ENCODE assay signal across 14 mouse cellular contexts in genomic region chr2:29917621-29918020, GRCm38 (mm10). TPM values are rescaled to one million over a fixed set of nuclear protein-coding genes. Genes with fewer than 3 reads are reported as not detected.
DNase-seq lines count a peak whose midpoint lies in the region; ATAC-seq and TF ChIP-seq lines count a peak whose summit lies in the region.
"Had no signal": no experiment of that assay in that cellular context is flagged by ENCODE, and none has a peak within 500 bp of the region (broad histone marks: within the 10 kb centered on the region; RNA-seq: fewer than 3 reads in every experiment).

No protein-coding gene starts in this region.

- H3K9me3 ChIP-seq in stomach, embryonic 14.5 days (ENCODE audit: control insufficient read depth, low read depth, low read length), result no peaks in the 10 kb centered on the region
- H3K9me3 ChIP-seq in stomach, postnatal 0 days (ENCODE audit: control insufficient read depth, low read length), result no peaks in the 10 kb centered on the region
- no peaks in the 10 kb centered on the region for H3K9me3 ChIP-seq in liver, embryonic 15.5 days (replicated peaks)
- H3K9me3 ChIP-seq in hindbrain, embryonic 11.5 days (ENCODE audit: control insufficient read depth, low read length), result no peaks in the 10 kb centered on the region
- H3K9me3 ChIP-seq in hindbrain, embryonic 10.5 days, result no peaks in the 10 kb centered on the region
- H3K9me3 ChIP-seq: megakaryocyte, embryonic 14.5 days; neural tube, embryonic 15.5 days had no signal

- no peak overlapping the region for H3K9ac ChIP-seq in stomach, embryonic 14.5 days (replicated peaks; ENCODE audit: low read depth, low read length)
- H3K9ac ChIP-seq in stomach, postnatal 0 days (ENCODE audit: low read length), result no peak overlapping the region
- no peak overlapping the region for H3K9ac ChIP-seq in liver, embryonic 15.5 days
- H3K9ac ChIP-seq in hindbrain, embryonic 11.5 days (ENCODE audit: low read depth, low read length), result no peak overlapping the region
- H3K9ac ChIP-seq: neural tube, embryonic 15.5 days had no signal

- no peaks in the 10 kb centered on the region for H3K4me1 ChIP-seq in stomach, embryonic 14.5 days (ENCODE audit: control insufficient read depth, insufficient read depth, low read length)
- no peaks in the 10 kb centered on the region for H3K4me1 ChIP-seq in stomach, postnatal 0 days (replicated peaks; ENCODE audit: control insufficient read depth, insufficient read depth)
- peaks cover 36% of the 10 kb centered on the region for H3K4me1 ChIP-seq in liver, embryonic 15.5 days (replicated peaks)
- no peaks in the 10 kb centered on the region for H3K4me1 ChIP-seq in hindbrain, embryonic 11.5 days (replicated peaks; ENCODE audit: control insufficient read depth, insufficient read depth, low read length)
- no peaks in the 10 kb centered on the region for H3K4me1 ChIP-seq in hindbrain, embryonic 10.5 days (replicated peaks)

- no peak for TF ChIP-seq CTCF in stomach, postnatal 0 days (IDR thresholded peaks at IDR 0.05; ENCODE audit: low read depth)

- H3K4me2 ChIP-seq in stomach, embryonic 14.5 days (replicated peaks; ENCODE audit: low read depth, low read length), result no peak overlapping the region
- no peak overlapping the region for H3K4me2 ChIP-seq in stomach, postnatal 0 days (replicated peaks; ENCODE audit: low read depth)
- peak overlapping the region; percentile 54 for H3K4me2 ChIP-seq in liver, embryonic 15.5 days
- H3K4me2 ChIP-seq in hindbrain, embryonic 11.5 days (replicated peaks; ENCODE audit: low read depth, low read length), result no peak overlapping the region
- H3K4me2 ChIP-seq: neural tube, embryonic 15.5 days had no signal

- 88% methylated on average over 11 of the region's 11 CpGs for WGBS in stomach, embryonic 14.5 days
- 89% methylated on average over 11 of the region's 11 CpGs for WGBS in stomach, postnatal 0 days
- 54% methylated on average over 11 of the region's 11 CpGs for WGBS in liver, embryonic 15.5 days (ENCODE audit: insufficient replicate concordance)
- 93% methylated on average over 11 of the region's 11 CpGs for WGBS in hindbrain, embryonic 11.5 days
- 92% methylated on average over 11 of the region's 11 CpGs for WGBS in hindbrain, embryonic 10.5 days

- no peak overlapping the region for H3K27ac ChIP-seq in stomach, embryonic 14.5 days (ENCODE audit: low read length)
- no peak overlapping the region for H3K27ac ChIP-seq in stomach, postnatal 0 days (replicated peaks)
- peak overlapping the region; percentile 85 for H3K27ac ChIP-seq in liver, embryonic 15.5 days (replicated peaks)
- H3K27ac ChIP-seq in hindbrain, embryonic 11.5 days (ENCODE audit: low read depth, low read length), result no peak overlapping the region
- H3K27ac ChIP-seq in hindbrain, embryonic 10.5 days, result no peak overlapping the region
- H3K27ac ChIP-seq: neural tube, embryonic 15.5 days had no signal

- DNase-seq in stomach, postnatal 0 days (ENCODE audit: low spot score), result no peak
- DNase-seq in c-Kit-positive CD71-positive TER-119-negative erythroid progenitor cells, embryonic 14.5 days (ENCODE audit: low read depth), result peak; percentile 33
- peak; percentile 73 for DNase-seq in testis, postnatal 14 days (ENCODE audit: low spot score)
- no peak for DNase-seq in hindbrain, embryonic 11.5 days (ENCODE audit: low spot score)
- DNase-seq in hindbrain, embryonic 10.5 days (ENCODE audit: low spot score), result no peak
- DNase-seq: cerebellum, postnatal 25 days; heart, postnatal 14 days; kidney, postnatal 14 days; layer of hippocampus, postnatal 36 days had no signal

- no peak for TF ChIP-seq EP300 in stomach, postnatal 0 days (optimal IDR thresholded peaks at IDR 0.05)

- ATAC-seq in stomach, embryonic 14.5 days (ENCODE audit: insufficient number of reproducible peaks, insufficient read depth, low FRiP score, low read depth), result peak; percentile 42; the same call in 1 of the 2 replicates
- ATAC-seq in stomach, postnatal 0 days (ENCODE audit: low FRiP score, low TSS enrichment), result no peak
- peak; percentile 97 for ATAC-seq in liver, embryonic 15.5 days (ENCODE audit: insufficient read depth)
- ATAC-seq in CD4-positive, CD25-positive, alpha-beta regulatory T cell, adult 4 months, result no peak
- ATAC-seq in hindbrain, embryonic 11.5 days (ENCODE audit: low FRiP score), result no peak

- H3K27me3 ChIP-seq in stomach, embryonic 14.5 days (ENCODE audit: control insufficient read depth, insufficient read depth, low read length), result no peaks in the 10 kb centered on the region
- H3K27me3 ChIP-seq in stomach, postnatal 0 days (ENCODE audit: control insufficient read depth, insufficient read depth, low read length), result no peaks in the 10 kb centered on the region
- no peaks in the 10 kb centered on the region for H3K27me3 ChIP-seq in liver, embryonic 15.5 days
- no peaks in the 10 kb centered on the region for H3K27me3 ChIP-seq in hindbrain, embryonic 11.5 days (ENCODE audit: control insufficient read depth, insufficient read depth, low read length)
- no peaks in the 10 kb centered on the region for H3K27me3 ChIP-seq in hindbrain, embryonic 10.5 days (ENCODE audit: insufficient read depth, poor library complexity, severe bottlenecking)
- H3K27me3 ChIP-seq: megakaryocyte, embryonic 14.5 days; neural tube, embryonic 15.5 days had no signal

- no peak overlapping the region for H3K4me3 ChIP-seq in stomach, embryonic 14.5 days (ENCODE audit: low read depth, low read length)
- no peak overlapping the region for H3K4me3 ChIP-seq in stomach, postnatal 0 days (ENCODE audit: low read depth, low read length)
- peak overlapping the region; percentile 13; the same call in 1 of the 2 replicates for H3K4me3 ChIP-seq in liver, embryonic 15.5 days (replicated peaks)
- no peak overlapping the region for H3K4me3 ChIP-seq in hindbrain, embryonic 11.5 days (ENCODE audit: low read depth, low read length)
- H3K4me3 ChIP-seq in hindbrain, embryonic 10.5 days, result no peak overlapping the region
- H3K4me3 ChIP-seq: megakaryocyte, embryonic 14.5 days; neural tube, embryonic 15.5 days had no signal

- peaks cover 70% of the 10 kb centered on the region for H3K36me3 ChIP-seq in stomach, embryonic 14.5 days (ENCODE audit: control insufficient read depth, insufficient read depth, low read length)
- H3K36me3 ChIP-seq in stomach, postnatal 0 days (ENCODE audit: control insufficient read depth, insufficient read depth, low read length), result peaks cover 44% of the 10 kb centered on the region
- H3K36me3 ChIP-seq in liver, embryonic 15.5 days (replicated peaks), result peaks cover 89% of the 10 kb centered on the region
- peaks cover 16% of the 10 kb centered on the region for H3K36me3 ChIP-seq in hindbrain, embryonic 11.5 days (ENCODE audit: control insufficient read depth, insufficient read depth, low read length)
- H3K36me3 ChIP-seq in hindbrain, embryonic 10.5 days, result peaks cover 96% of the 10 kb centered on the region

RNA-seq across cellular contexts. Expression of gene Gle1, which starts 17.6 kb away (rescaled TPM):
- polyA plus RNA-seq in stomach, embryonic 14.5 days (2014; fragmentation: Nextera tagmentation; extraction: Ambion mirVana), result 57.7 and 59.4 TPM in 2 replicates
- 22.7 and 24.1 TPM in 2 replicates for polyA plus RNA-seq in stomach, postnatal 0 days (2015; fragmentation: Nextera tagmentation; extraction: Ambion mirVana)
- 24.7 and 25.2 TPM in 2 replicates for polyA plus RNA-seq in liver, embryonic 15.5 days (2015; fragmentation: Nextera tagmentation; extraction: Ambion mirVana)
- 10 to 100 TPM; 61.6 to 82.4 TPM for polyA plus RNA-seq in CD4-positive, CD25-positive, alpha-beta regulatory T cell, adult 4 months (2017; shearing (Covaris generic))
- polyA plus RNA-seq in hindbrain, embryonic 11.5 days (2014; fragmentation: Nextera tagmentation; extraction: Ambion mirVana), result 55.7 and 57.4 TPM in 2 replicates
- 73.7 and 79.2 TPM in 2 replicates for polyA plus RNA-seq in hindbrain, embryonic 10.5 days (2016; fragmentation: Nextera tagmentation; extraction: Ambion mirVana)

RNA-seq across cellular contexts. Expression of gene Odf2, which starts 28.6 kb away (rescaled TPM):
- 64.3 and 67.2 TPM in 2 replicates for polyA plus RNA-seq in stomach, embryonic 14.5 days (2014; fragmentation: Nextera tagmentation; extraction: Ambion mirVana)
- 20.5 and 22.6 TPM in 2 replicates for polyA plus RNA-seq in stomach, postnatal 0 days (2015; fragmentation: Nextera tagmentation; extraction: Ambion mirVana)
- polyA plus RNA-seq in liver, embryonic 15.5 days (2015; fragmentation: Nextera tagmentation; extraction: Ambion mirVana), result 34.4 and 35.9 TPM in 2 replicates
- polyA plus RNA-seq in CD4-positive, CD25-positive, alpha-beta regulatory T cell, adult 4 months (2017; shearing (Covaris generic)), result 10 to 100 TPM; 47.1 to 62.9 TPM
- 83.2 and 89.0 TPM in 2 replicates for polyA plus RNA-seq in hindbrain, embryonic 11.5 days (2014; fragmentation: Nextera tagmentation; extraction: Ambion mirVana)
- polyA plus RNA-seq in hindbrain, embryonic 10.5 days (2016; fragmentation: Nextera tagmentation; extraction: Ambion mirVana), result 111 and 114 TPM in 2 replicates

RNA-seq across cellular contexts. Expression of gene Sptan1, which starts 47.7 kb away (rescaled TPM):
- 136 and 139 TPM in 2 replicates for polyA plus RNA-seq in stomach, embryonic 14.5 days (2014; fragmentation: Nextera tagmentation; extraction: Ambion mirVana)
- polyA plus RNA-seq in stomach, postnatal 0 days (2015; fragmentation: Nextera tagmentation; extraction: Ambion mirVana), result 44.2 and 48.3 TPM in 2 replicates
- 14.0 and 17.8 TPM in 2 replicates for polyA plus RNA-seq in liver, embryonic 15.5 days (2015; fragmentation: Nextera tagmentation; extraction: Ambion mirVana)
- polyA plus RNA-seq in CD4-positive, CD25-positive, alpha-beta regulatory T cell, adult 4 months (2017; shearing (Covaris generic)), result 100 to 1,000 TPM in 1 of 2 experiments, 10 to 100 TPM in 1; 70.4 to 103 TPM
- 172 and 192 TPM in 2 replicates for polyA plus RNA-seq in hindbrain, embryonic 11.5 days (2014; fragmentation: Nextera tagmentation; extraction: Ambion mirVana)
- 115 and 120 TPM in 2 replicates for polyA plus RNA-seq in hindbrain, embryonic 10.5 days (2016; fragmentation: Nextera tagmentation; extraction: Ambion mirVana)

RNA-seq across cellular contexts. Expression of gene Cercam, which starts 48.7 kb away (rescaled TPM):
- 23.6 and 28.1 TPM in 2 replicates for polyA plus RNA-seq in stomach, embryonic 14.5 days (2014; fragmentation: Nextera tagmentation; extraction: Ambion mirVana)
- 17.7 and 18.7 TPM in 2 replicates for polyA plus RNA-seq in stomach, postnatal 0 days (2015; fragmentation: Nextera tagmentation; extraction: Ambion mirVana)
- polyA plus RNA-seq in liver, embryonic 15.5 days (2015; fragmentation: Nextera tagmentation; extraction: Ambion mirVana), result 35.6 and 36.1 TPM in 2 replicates
- under 1 TPM; 0.20 to 0.87 TPM for polyA plus RNA-seq in CD4-positive, CD25-positive, alpha-beta regulatory T cell, adult 4 months (2017; shearing (Covaris generic))
- 16.9 and 17.1 TPM in 2 replicates for polyA plus RNA-seq in hindbrain, embryonic 11.5 days (2014; fragmentation: Nextera tagmentation; extraction: Ambion mirVana)
- 49.1 and 56.2 TPM in 2 replicates for polyA plus RNA-seq in hindbrain, embryonic 10.5 days (2016; fragmentation: Nextera tagmentation; extraction: Ambion mirVana)

Comparison
In these comparisons a context has a peak if more than half of its experiments do, and no peak if none do; other contexts are left out.
1. ATAC-seq: peak in stomach, embryonic 14.5 days (single experiment) and liver, embryonic 15.5 days (single experiment); none in stomach, postnatal 0 days (single experiment), CD4-positive, CD25-positive, alpha-beta regulatory T cell, adult 4 months (single experiment) and hindbrain, embryonic 11.5 days (single experiment).
2. DNase-seq: peak in c-Kit-positive CD71-positive TER-119-negative erythroid progenitor cells, embryonic 14.5 days (single experiment) and testis, postnatal 14 days (single experiment); none in stomach, postnatal 0 days (single experiment), hindbrain, embryonic 11.5 days (single experiment) and hindbrain, embryonic 10.5 days (single experiment).